Mouse (Mus musculus): Measurements from ENCODE around the gene Rapgef5.

Gene Rapgef5

DNA sequence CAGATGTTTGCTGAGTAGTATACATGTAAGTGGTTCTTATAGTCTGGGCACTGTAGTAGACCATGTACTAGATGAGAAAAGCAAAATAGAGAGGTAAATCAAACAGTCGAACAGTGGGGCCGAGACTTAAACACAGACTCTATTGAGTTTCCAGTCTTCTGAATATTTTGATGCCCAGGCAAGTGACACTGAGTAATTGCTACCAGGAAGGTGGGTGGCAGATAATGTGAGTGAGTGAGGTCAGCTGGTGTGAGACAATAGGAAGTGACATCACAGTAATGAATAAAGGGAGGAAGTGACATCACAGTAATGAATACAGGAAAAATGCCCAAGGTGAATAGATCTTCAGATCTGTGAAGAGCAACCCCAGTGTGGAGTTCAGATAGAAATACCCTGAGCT is at the start of gene Rapgef5:
Gene Rapgef5, plus strand, starts transcription at position 301 of the 400 bp plus-strand sequence.
- DNase-seq (ENCODE audit: low spot score in 2 of 2) = no peak

DNA sequence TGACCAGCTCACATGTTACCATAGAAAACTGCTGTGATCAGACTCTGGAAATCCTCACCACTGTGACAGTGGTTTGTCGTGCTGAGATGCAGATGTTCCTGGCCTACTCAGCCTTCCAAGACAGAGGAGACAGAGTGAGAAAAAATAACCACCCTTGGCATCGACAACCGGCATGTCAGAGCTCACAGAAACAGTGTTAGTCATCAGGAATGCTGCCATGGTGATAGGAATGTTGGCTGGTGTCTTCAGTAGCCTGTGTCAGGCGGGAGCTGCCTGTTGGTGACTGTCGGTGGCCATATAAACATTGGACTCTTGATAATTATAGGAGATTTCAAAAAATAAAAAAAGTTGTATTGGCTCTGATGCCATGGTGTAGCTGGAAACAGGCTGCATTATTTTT is 48.0 kb upstream of the Rapgef5 start:
- DNase-seq (ENCODE audit: low spot score in 2 of 2) = peak; percentile 11 to 17

DNA sequence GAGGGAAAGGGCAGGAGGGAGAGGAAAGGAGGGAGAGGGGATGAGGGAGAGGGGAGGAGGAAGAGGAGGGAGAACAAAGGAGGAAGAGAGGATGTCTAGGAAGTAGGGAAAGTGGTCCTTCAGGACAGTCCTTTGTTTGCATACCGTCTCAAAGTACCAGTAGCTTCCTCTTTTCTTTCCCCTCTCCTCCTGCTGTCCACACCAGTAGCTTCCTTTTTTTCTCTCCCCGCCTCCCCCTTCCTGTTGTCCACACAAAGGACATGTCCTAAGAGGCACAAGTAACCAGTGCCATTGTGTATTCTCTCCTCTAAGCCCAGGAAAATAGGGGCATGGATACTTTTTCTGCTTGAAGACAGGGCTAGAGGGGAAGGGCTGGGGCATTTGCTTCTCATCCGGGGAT is 37.3 kb upstream of the Rapgef5 start:
- DNase-seq (ENCODE audit: low spot score in 2 of 2) = no peak

DNA sequence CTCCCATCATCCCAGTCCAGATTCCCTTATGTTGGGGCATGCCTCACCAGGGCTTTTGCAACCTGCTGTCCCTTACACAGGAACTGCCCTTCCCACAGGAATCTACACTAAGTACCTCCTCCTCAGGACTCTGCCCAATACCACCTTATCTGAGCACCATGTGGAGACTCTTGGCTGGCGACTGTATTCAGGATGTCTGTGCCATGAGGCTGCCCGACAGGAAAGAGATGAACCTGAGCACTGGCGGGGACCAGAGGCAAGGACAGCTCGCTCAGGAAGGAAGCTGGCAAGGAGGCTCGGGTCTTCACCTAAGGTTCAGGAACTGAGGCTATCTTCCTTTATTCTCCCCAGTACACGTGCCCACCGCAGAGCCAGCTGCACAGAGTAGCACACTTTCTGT is 36.6 kb upstream of the Rapgef5 start:
- DNase-seq (ENCODE audit: low spot score in 2 of 2) = no peak

DNA sequence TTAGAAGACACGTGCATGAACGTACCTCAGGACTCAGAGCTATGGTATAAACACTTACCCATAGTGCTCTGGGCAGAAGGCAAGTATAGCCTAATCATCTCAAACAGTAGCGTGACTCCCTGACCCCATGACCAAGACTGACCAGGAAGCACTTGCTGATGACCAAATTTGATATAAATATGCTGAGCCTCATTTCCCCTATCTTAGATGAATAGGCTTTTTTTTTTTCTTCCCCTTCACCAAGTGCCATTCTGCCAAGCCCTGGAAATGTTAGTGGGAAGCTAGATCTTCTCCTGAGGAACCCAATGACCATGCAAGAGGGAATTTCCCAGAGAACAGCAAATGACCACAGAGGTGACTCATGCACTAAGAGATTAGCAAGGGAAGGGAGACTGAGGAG is 35.3 kb upstream of the Rapgef5 start:
- no peak for DNase-seq (ENCODE audit: low spot score in 2 of 2)

DNA sequence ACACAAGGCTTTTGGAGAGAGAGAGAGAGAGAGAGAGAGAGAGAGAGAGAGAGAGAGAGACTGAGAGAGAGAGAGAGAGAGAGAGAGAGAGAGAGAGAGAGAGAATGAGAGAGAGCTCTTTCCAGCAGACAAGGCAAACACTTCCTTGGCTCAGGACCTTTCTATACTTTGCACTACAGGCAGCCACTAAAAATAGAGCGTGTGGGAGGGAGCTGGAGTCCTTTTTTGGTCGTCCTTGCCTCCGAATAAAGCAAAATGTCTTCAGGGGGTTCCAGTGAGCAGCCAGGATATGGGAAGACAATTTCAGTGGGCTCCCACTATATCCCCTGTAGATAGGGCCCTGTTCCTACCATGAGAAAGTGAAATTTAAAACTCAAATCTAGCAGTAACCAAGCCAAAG is 33.6 kb upstream of the Rapgef5 start:
- DNase-seq (ENCODE audit: low spot score in 2 of 2) = peak; percentile 49 to 75

DNA sequence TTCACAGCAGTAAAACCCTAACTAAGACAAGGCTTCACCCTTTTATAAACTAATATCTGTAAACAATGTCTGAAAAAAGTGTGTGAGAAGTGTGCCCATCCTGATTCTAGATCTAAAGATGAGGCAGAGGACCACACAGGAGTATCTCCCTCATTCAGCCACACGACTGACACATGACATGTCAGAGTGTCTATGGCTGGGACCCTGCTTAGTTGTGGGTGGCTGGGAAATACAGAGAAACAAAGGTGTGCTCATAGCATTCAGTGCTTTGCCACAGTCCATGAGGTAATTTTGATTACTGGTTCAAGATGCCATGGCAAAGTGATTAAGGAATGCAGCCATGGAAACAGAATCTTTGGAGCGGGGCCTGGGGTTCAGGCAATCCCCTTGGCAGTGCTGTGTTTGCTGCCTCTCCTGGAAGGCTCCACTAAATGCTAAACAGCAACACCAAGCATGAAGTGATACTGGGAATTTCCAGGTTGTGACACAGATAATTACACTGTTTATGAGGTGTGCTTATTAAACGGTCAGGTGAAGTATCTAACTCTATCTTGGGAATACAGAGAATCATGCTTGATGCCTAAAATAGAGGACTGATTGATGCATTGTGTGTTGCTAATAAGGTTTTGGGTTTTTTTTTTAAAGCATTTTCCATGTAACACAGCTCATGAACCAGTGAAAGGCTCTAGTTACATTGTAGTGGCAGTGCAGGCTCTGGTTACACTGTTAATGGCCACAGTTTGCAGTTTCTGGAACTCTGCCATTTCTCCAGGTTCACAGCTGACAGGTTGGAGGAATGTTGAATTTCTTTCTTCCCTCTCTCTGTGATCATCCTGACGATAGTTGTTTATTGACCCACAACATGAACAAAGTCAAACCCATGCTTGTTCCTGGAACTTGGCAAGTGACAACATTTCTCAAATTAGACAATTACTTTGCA is 29.9 kb upstream of the Rapgef5 start:
- DNase-seq (ENCODE audit: low spot score in 2 of 2) = no peak

DNA sequence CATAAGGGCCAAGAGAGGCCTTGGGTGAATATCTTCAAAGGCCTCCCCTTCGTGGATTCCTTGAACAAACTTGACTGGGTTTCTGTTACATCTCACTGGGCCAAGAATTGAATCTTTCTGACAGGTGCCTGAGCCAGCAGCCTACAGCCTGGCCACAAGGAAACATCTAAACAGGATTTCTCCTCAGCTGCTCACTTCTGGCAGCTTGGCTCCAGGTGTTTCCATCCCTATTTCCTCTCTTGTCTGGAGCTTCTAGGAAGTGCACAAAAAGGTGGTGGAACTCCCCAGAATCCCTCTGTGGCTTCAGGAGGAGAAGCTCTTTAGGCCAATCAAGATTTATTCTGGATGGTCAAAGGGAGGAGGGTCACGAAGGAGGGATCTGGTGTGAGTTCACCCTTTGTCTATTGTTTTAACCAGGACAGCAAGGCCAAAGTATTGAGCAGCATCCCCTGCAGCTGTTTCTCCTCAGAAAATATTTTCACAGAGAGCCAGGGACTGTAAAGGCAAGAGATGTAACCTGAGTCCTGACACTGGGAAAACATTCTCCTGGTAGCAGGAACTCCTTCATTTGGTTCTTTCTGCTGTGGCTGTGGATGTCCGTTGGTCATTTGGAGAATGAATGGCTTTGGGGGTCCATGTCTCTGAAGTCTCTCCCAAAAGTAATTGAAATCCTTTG is 19.6 kb upstream of the Rapgef5 start:
- DNase-seq (ENCODE audit: low spot score in 2 of 2) = no peak

DNA sequence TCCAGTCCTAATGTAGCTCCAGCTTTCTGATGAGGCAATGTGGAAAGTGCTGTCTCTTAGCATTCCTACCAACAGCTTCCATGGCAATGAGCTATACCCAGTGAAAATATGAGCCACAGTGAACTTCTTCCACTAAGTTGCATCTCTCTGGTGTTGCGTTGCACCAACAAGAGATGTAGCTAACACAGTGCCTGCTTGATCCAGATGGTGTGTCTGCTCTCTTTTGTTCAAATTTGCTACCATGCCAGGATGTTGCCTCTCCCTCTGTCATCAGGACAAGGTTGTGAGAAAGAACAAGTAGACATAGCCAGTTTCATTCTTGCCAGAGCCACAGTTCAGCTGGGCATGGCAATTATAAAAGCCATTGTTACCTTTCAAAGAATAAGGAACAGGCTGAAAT is 18.9 kb upstream of the Rapgef5 start:
- no peak for DNase-seq (ENCODE audit: low spot score in 2 of 2)

DNA sequence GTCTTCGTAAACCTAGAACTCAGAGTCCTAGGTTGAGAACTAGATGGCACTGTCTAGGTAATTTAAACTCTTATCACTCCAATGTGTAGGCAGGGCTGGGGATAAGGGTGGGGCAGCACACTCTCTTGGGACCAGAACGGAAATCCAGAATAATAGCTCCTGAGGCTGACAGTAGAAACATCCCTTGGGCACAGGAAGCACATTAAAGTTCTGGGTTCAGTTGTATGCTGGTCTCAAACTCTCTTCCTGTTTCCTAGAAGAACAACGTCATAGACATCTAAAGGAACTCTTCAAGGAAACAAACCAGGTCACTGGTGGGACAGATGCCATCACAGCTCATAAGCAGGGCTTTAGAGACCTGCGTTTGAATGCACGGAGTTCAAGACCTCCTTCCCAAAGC is 17.0 kb upstream of the Rapgef5 start:
- DNase-seq (ENCODE audit: low spot score in 2 of 2) = no peak

DNA sequence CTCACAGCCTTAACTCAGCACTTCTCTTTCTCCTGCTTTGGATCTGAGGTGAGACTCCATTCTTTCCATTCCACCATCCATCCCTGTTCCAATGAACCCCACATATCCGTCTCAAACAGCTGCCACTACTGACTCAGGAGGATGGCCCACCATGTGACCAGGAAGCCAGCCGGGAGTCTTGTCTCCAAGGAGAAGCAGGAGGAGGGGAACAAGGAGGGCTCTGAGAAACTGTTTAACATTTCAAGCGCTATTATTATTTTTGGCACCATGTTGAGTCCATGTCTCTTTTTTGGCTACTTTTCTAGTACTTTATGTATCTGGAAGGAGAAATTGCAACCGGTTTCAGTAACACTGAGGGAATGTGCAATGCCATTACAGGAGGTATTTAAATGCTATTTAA is 15.1 kb upstream of the Rapgef5 start:
- peak; percentile 73 to 85 for DNase-seq (ENCODE audit: low spot score in 2 of 2)

DNA sequence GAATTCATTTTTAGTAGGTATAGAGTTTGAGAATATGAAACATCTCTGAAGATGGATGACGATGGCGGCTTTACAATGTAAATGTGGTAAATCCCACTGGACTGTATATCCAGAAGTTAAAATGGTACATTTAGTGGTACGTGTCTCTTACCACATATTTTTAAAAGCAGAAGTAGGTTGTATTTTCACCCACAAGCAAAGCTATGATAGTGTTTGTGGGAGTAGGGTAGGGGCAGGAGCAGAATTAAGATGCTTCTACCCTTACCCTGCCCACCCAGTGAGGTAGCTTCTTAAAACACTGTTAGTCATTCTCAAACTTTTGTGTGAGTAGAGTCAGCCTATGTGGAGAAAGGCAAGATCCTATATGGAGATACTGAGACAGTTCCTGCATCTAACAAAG is 13.4 kb upstream of the Rapgef5 start:
- no peak for DNase-seq (ENCODE audit: low spot score in 2 of 2)

DNA sequence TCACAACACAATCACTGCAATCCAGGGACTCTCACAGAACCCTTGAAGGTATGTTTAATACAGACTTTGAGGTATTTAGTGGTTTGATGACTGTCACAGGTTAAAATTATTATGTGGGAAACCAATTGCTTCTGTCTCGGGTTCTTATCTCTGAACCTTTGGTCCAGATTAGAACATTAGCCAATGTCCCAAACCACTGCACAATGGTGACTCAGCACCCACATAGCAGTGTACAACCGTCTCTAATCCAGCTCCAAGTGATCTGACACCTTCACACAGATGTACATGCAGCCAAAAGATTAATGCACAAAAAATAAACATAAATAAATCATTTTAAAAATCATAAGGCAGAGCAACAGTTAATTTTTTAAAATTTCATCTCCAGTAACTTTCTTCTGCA is 11.1 kb upstream of the Rapgef5 start:
- DNase-seq (ENCODE audit: low spot score in 2 of 2) = no peak

DNA sequence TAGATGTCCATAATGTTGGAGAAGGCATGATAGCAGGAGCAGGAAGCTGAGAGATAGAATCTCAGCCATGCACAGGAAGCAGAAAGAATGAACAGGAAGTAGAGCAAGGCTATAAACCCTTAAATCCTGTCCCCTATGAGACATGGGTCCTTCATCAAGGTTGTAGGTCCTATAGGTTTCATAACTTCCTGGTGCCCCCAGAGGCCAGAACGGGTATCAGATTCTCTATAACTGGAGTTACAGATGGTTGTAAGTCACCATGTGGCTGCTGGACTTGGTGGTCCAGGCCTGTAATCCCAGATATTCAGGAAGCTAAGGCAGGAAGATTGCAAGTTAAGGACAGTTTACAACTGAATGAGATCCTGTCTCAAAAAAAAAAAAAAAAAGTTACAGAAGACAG is 8.5 kb upstream of the Rapgef5 start:
- no peak for DNase-seq (ENCODE audit: low spot score in 2 of 2)

DNA sequence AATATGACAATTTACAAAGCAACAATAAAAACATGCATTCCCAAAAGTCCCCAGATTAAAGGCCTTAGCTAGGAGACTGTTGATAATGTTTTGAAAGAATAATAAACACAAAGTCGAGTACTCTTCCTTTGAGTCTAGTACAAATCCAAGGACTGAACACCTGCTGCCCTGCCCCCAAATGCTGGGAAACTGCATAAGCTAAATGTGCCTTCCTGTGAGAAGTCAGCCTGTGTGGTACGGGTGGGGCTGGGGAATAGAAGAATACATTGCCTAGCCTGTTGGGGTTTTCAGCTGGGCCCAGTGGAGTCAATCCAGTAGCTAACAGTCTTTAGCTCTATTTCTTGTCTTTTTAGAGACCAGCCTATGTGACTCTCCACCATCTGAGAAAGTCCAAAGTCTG is 6.4 kb upstream of the Rapgef5 start:
- DNase-seq (ENCODE audit: low spot score in 2 of 2) = no peak

DNA sequence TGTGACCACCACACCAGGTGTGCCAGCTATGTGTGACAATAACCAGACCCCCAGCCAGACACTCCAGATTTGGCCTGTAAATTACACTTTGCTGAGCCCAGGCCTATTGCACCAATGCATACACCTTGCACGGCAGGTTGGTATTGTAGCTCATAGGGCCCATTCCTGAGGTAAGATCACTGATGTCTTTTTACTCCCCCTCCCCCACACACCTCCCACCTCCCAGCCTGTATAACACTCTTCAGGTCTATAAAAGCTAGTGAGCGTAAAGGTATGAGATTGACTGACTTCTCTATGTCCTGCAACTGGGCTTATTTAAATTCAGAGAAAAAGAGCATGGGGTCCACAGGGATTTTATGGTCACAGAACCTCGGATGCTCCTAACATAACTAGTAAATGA is 3.8 kb upstream of the Rapgef5 start:
- no peak for DNase-seq (ENCODE audit: low spot score in 2 of 2)

DNA sequence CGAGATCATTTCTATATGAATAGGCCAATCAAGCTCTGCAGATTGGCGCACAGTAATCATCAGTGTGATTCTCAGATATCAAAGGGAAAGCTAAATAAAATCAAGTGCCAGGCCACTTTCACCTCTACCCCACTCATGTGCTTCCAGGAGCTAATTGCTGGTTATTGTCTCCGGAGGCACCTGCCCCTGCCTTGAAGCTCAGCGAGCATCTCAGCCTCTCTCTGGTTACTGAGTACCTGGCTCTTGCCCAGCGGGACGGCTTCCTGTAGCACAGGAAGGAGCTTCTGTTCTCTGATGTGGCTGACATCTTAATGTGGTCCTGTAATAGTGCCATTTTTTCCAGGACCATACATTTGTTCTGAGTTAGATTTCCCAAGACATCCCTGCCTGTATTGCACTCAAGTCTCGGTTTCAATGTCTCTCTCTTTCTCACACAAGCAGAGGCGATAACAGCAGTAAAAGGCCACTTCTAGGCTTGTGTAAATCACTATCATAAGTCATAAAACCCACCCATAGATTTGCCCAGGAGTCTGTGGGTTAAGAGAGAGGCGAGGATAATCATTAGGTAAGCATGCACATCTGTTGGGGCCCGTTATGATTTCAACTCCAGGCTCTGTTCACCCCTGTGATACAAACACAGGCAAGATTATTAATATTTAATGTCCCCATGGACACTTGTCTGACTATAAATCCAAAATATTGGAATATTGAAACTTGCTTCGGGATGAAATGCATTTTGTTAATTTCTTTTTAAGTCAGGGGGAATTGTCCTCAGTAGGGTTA is 2.9 kb upstream of the Rapgef5 start:
- no peak for DNase-seq (ENCODE audit: low spot score in 2 of 2)

DNA sequence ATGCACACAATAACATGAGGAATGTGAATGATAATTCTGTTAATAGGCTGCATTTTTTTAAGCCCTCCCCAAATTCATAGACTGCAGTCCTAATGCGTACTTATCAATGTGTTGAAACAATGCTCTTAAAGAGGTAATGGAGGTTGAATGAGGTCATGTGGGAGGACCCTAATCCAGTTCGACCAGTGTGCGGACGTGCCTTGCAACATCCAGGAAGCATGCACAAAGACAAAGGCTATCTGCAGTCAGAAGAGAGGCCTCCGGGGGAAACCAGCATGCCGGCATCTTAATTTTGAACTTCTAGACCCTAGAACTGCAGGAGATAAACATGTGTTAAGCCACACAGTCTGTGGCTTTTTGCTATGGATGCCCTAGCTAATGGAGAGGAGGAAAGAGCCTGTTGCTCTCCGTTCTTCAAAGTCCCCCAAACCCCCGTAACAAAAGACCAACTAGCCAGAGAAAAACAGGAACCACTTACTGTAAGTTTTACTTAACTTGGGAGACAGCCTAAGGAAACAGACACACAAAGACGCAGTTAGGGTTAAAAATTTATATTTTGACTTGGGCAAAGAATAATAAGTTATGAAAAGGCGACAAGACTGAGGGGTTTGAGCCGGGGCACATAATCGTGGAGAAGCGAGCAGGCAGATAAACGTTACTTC is 1.1 kb downstream of the Rapgef5 start:
- DNase-seq (ENCODE audit: low spot score in 2 of 2) = no peak

DNA sequence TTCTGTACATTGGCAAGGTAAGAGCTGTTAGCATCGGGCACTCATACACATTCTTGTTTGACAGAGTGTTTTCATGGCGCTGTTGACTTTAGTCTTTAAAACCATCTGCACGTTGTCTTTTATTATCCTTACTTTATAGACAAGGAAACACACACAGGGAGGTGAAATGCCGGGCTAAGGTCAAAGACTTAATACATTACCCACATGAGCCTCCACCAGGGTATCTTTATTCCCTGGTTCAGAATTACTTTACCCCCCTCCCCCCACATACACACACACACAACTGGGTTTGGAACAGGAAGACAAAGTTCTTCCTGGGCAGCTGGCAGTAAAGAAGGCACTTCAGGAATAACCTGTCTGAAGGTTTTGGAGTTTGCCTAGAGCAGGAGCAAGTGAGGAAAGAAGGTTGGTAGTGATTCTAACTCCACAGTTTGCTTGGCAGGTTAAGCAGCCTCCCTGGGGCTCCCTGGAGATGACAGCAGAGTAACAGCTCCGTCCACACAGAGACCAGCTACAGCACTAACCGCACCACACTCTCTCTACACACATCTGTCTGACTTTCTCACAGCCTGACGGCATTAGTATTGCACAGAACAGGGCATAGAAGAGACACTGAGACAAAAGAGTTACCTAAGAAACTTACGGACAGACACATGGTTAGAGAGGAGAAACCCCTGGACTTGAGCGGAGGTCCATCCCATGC is 8.2 kb downstream of the Rapgef5 start:
- no peak for DNase-seq (ENCODE audit: low spot score in 2 of 2)

DNA sequence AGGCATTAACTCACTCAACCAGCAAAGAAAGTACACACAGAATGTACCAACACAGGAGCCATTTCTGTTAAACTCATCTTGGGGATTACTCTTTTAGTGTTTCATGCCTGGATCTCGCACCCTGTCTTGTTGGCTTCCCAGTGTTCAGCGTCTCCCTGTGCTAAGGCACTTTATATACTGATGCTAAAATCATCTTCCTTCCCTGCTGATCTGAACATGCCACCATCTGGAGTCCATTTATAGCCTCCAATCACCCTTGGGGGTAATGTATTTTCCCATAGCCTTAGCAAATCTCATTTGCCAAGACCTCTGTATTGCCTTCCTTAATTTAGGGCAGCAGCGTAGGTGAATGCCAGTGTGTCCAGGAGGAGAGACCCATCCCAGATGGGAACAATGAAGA is 11.6 kb downstream of the Rapgef5 start:
- peak in 1 of 2 experiments; percentile 72 for DNase-seq (ENCODE audit: low spot score in 2 of 2)

DNA sequence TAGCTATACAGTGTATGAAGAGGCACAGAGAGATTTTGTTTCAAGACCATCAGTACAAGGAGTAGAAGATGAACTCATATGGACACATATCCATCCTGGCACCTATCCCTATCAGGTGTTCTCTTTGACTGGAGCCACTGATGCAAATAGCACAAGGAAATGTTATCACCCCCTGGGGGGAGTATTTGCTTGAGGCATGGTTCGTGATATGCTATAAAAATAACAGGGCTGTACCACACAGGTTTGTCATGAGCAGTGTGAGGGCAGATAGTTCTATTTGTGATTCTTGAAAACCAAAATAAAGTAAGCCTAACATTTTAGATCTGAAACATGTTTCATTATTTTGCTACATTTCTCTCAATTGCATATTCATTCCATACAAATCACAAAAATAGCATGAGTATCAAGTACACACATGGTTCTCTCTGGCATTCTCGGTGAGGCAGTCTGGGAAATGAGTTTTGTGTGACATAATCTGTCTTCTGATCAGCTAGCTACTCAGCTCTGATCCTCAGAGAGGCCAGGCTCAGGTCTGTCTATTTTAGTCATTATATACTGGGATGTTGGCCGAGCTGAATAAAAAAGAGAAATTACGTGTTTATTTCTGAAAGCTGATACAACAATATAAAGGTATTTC is 12.3 kb downstream of the Rapgef5 start:
- peak in 1 of 2 experiments; percentile 22 for DNase-seq (ENCODE audit: low spot score in 2 of 2)
